Mouse (Mus musculus): ENCODE results near the gene Ulk4.

DNA sequence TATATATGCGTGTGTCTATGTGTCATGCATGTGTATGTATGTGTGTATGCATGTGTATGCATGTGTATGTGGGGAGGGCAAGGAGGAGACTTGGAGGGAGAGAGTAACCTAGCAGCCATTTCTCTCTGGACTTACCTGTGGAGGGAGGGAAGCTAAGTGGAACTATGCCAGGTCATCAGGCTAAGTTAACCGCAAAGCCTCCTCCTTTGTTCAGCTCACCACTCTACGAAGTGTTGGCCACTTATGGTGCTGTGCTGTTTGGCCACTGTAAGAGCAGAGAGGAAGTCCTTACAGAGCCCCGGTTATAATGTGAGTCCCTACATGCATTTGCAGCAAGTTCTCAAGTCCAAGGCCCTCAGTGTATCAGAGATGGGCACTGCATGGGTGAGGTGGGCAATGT, 300.1 kb downstream of the Ulk4 start:
- no peak for TF ChIP-seq RAD21 (IDR thresholded peaks at IDR 0.05; ENCODE audit: low read depth, low read length)
- TF ChIP-seq E2F4 (IDR thresholded peaks at IDR 0.05; ENCODE audit: borderline replicate concordance, low read depth, low read length), result no peak
- TF ChIP-seq ZMIZ1 (IDR thresholded peaks at IDR 0.05; ENCODE audit: low read depth, low read length), result no peak
- no peak for TF ChIP-seq JUND (IDR thresholded peaks at IDR 0.05; ENCODE audit: low read depth, low read length)
- TF ChIP-seq CTCF (IDR thresholded peaks at IDR 0.05 in 2 of 3, conservative IDR thresholded peaks at IDR 0.05 in 1 of 3; ENCODE audit: control insufficient read depth in 1 of 3, insufficient read depth in 1 of 3, low read depth in 2 of 3, low read length in 3 of 3, poor library complexity in 1 of 3, severe bottlenecking in 1 of 3), result no peak
- no peak for TF ChIP-seq NELFE (IDR thresholded peaks at IDR 0.05; ENCODE audit: low read depth, low read length)
- no peak for TF ChIP-seq GATA1 (IDR thresholded peaks at IDR 0.05; ENCODE audit: low read depth, low read length)
- no peak for TF ChIP-seq GABPA (IDR thresholded peaks at IDR 0.05; ENCODE audit: low read depth, low read length)
